ENCODE assay signal across 8 mouse cellular contexts in genomic region chrX:94865531-94866502, GRCm38 (mm10).
A peak's percentile ranks its signal among the peaks of the same experiment; 100 is the strongest.
DNase-seq lines count a peak whose midpoint lies in the region; ATAC-seq and TF ChIP-seq lines count a peak whose summit lies in the region.

No protein-coding gene starts in this region.

- H3K27me3 ChIP-seq in embryonic facial prominence, embryonic 15.5 days = no peaks in the 10 kb centered on the region
- H3K27me3 ChIP-seq in limb, embryonic 14.5 days (ENCODE audit: control insufficient read depth, insufficient read depth, low read length) = no peaks in the 10 kb centered on the region

- no peak overlapping the region for H3K27ac ChIP-seq in bone marrow, adult 2 months (ENCODE audit: control insufficient read depth, insufficient read depth, low read depth, low read length, poor library complexity)
- H3K27ac ChIP-seq in embryonic facial prominence, embryonic 15.5 days (replicated peaks) = 0 out of 2 replicates have a peak overlapping the region, but pooled peaks have one; percentile 28
- no peak overlapping the region for H3K27ac ChIP-seq in limb, embryonic 14.5 days (replicated peaks; ENCODE audit: low read depth, low read length)

- ATAC-seq in embryonic facial prominence, embryonic 15.5 days (ENCODE audit: insufficient number of reproducible peaks, low FRiP score, low TSS enrichment, low read depth) = peak; percentile 98
- peak; percentile 99 for ATAC-seq in limb, embryonic 14.5 days (ENCODE audit: low FRiP score, low read depth)

- DNase-seq in 416B (ENCODE audit: low read depth) = peak; percentile 93
- peak; percentile 82 for DNase-seq in heart, adult 8-10 months (ENCODE audit: low spot score)
- DNase-seq in kidney, adult 9 months = peak; percentile 93
- peak; percentile 87 for DNase-seq in limb, embryonic 14.5 days (ENCODE audit: low spot score)
- DNase-seq in monocyte, adult 2 months (ENCODE audit: low read depth in 1 of 2, low spot score in 2 of 2) = peak; percentile 64 to 67
- peak; percentile 85 for DNase-seq in spleen, postnatal 36 days (ENCODE audit: low spot score in 2 of 2)

- H3K4me2 ChIP-seq in embryonic facial prominence, embryonic 15.5 days (replicated peaks) = peak overlapping the region; percentile 50
- H3K4me2 ChIP-seq in limb, embryonic 14.5 days (replicated peaks; ENCODE audit: low read depth, low read length, severe bottlenecking) = peak overlapping the region; percentile 52

- peak; percentile 90 for TF ChIP-seq CTCF in bone marrow, adult 2 months (IDR thresholded peaks at IDR 0.05; ENCODE audit: control insufficient read depth, insufficient read depth, low read length)

- H3K9me3 ChIP-seq in embryonic facial prominence, embryonic 15.5 days (replicated peaks) = no peaks in the 10 kb centered on the region
- no peaks in the 10 kb centered on the region for H3K9me3 ChIP-seq in limb, embryonic 14.5 days (ENCODE audit: control insufficient read depth, low read length)

- 14% methylated on average over 16 of the region's 18 CpGs for WGBS in bone marrow, adult 2 months
- 25% methylated on average over 17 of the region's 18 CpGs for WGBS in embryonic facial prominence, embryonic 15.5 days
- WGBS in limb, embryonic 14.5 days = 23% methylated on average over 9 of the region's 18 CpGs

- no peaks in the 10 kb centered on the region for H3K4me1 ChIP-seq in bone marrow, adult 2 months (ENCODE audit: control insufficient read depth, insufficient read depth, low read length)
- H3K4me1 ChIP-seq in embryonic facial prominence, embryonic 15.5 days = no peaks in the 10 kb centered on the region
- H3K4me1 ChIP-seq in limb, embryonic 14.5 days (ENCODE audit: control insufficient read depth, insufficient read depth, low read length) = no peaks in the 10 kb centered on the region

- no peaks in the 10 kb centered on the region for H3K36me3 ChIP-seq in embryonic facial prominence, embryonic 15.5 days
- no peaks in the 10 kb centered on the region for H3K36me3 ChIP-seq in limb, embryonic 14.5 days (ENCODE audit: control insufficient read depth, insufficient read depth, low read length)

- peak overlapping the region; percentile 56 for H3K4me3 ChIP-seq in bone marrow, adult 2 months (replicated peaks; ENCODE audit: control insufficient read depth, low read depth, low read length)
- H3K4me3 ChIP-seq in embryonic facial prominence, embryonic 15.5 days (replicated peaks) = peak overlapping the region; percentile 40
- H3K4me3 ChIP-seq in limb, embryonic 14.5 days (replicated peaks; ENCODE audit: low read length) = peak overlapping the region; percentile 37

- no peak overlapping the region for H3K9ac ChIP-seq in embryonic facial prominence, embryonic 15.5 days
- H3K9ac ChIP-seq in limb, embryonic 14.5 days (ENCODE audit: low read depth, low read length, severe bottlenecking) = peak overlapping the region; percentile 40; the same call in 1 of the 2 replicates

- peak; percentile 51; the same call in 1 of the 2 replicates for TF ChIP-seq POLR2A in bone marrow, adult 2 months (IDR thresholded peaks at IDR 0.05; ENCODE audit: borderline replicate concordance, control insufficient read depth, low read depth, low read length)
- TF ChIP-seq POLR2A in limb, embryonic 14.5 days (IDR thresholded peaks at IDR 0.05; ENCODE audit: borderline replicate concordance, extremely low read depth, insufficient read depth, insufficient read length) = peak; percentile 49; the same call in 1 of the 2 replicates
